Mouse (Mus musculus) embryonic facial prominence, embryonic 12.5 days (tissue): ENCODE measurements around the gene Zyx. TPM values are rescaled to one million over a fixed set of nuclear protein-coding genes. Genes with fewer than 3 reads are reported as not detected.
A peak's percentile ranks its signal among the peaks of the same experiment; 100 is the strongest.

Source experiments
- ATAC-seq: fragments of 200-750 bp; cut with Nextera tagmentation; 2 replicates; pipeline ENCODE4 v1.8.0; 2017; ENCODE audit not compliant: insufficient number of reproducible peaks, insufficient read depth, low FRiP score, low TSS enrichment
- H3K27ac ChIP-seq: fragments of 300-500 bp; sonication (generic); 2 replicates; pipeline ENCODE4 v1.5.1; 2016; ENCODE audit warnings: mild to moderate bottlenecking
- H3K27me3 ChIP-seq: fragments of 300-500 bp; sonication (generic); 2 replicates; pipeline ENCODE4 v1.6.1; 2016; ENCODE audit warnings: mild to moderate bottlenecking, moderate library complexity
- H3K36me3 ChIP-seq: fragments of 300-500 bp; sonication (generic); 2 replicates; pipeline ENCODE4 v1.6.1; 2016; ENCODE audit warnings: mild to moderate bottlenecking
- H3K4me1 ChIP-seq: fragments of 300-500 bp; sonication (generic); 2 replicates; pipeline ENCODE4 v1.6.1; 2016
- H3K4me2 ChIP-seq: fragments of 300-500 bp; sonication (generic); replicated peaks from 2 replicates; pipeline ENCODE4 v1.6.1; 2016; ENCODE audit warnings: mild to moderate bottlenecking, moderate library complexity
- H3K4me3 ChIP-seq: fragments of 300-500 bp; sonication (generic); 2 replicates; pipeline ENCODE4 v1.5.1; 2016; ENCODE audit warnings: mild to moderate bottlenecking
- H3K9ac ChIP-seq: fragments of 300-500 bp; sonication (generic); 2 replicates; pipeline ENCODE4 v1.6.1; 2016; ENCODE audit warnings: mild to moderate bottlenecking, moderate library complexity
- H3K9me3 ChIP-seq: fragments of 300-500 bp; sonication (generic); 2 replicates; pipeline ENCODE4 v1.6.1; 2016; ENCODE audit warnings: mild to moderate bottlenecking, moderate library complexity
- WGBS: fragments of 180-500 bp; shearing (Covaris S2); methylation state at CpG from one replicate; pipeline ENCODE4 v1.1.7; 2016; 5-methylcytosine and 5-hydroxymethylcytosine counted together
- polyA plus RNA-seq: library from polyadenylated mRNA; unstranded; fragments of >200 nt; fragmentation: Nextera tagmentation; extraction: Ambion mirVana; gene quantifications from 2 replicates; pipeline ENCODE4 v1.2.1, GENCODE M21; 2016

Gene Zyx
- polyA plus RNA-seq: 102 and 107 TPM in 2 replicates

DNA sequence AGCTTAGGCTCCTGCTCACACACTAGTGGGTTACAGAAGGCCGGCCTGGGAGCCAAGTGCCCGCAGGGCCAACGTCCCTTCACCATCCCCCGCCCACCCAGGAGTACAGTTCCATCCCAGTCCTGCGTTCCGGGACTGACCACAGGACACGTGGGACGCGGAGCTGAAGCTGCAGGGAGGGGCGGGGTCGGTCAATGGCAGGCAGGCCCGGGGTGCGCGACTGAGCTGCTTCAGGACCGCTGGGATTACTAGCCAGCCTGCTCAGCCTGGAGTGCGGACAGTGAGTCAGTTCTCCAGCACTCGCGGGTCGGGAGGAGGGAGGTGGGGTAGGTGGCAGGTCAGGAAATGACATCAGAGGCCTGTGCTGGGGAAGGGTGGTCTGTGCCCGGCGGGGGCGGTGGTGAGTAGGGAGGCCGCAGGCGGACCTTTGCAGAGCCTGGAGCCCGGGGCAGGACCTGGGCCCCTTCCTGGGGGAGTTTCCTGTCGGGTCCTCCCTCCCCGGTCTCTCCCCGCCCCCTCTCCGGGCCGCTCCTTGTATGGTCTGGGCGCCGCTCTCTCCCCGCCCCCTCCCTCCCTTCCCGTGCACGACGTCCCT is at the start of gene Zyx:
Zyx (plus strand) TSS at position 205 of the 595 bp plus-strand sequence.
- Histone ChIP-seq H3K4me1 (peaks cover 36% of the 10 kb centered on the region), H3K4me2 (peak within 1 kb of the TSS; percentile 84), H3K36me3 (peaks cover 18% of the 10 kb centered on the region; the same call in 1 of the 2 replicates), H3K4me3 (peak within 1 kb of the TSS; percentile 73), H3K9me3 (no peaks in the 10 kb centered on the region), H3K9ac (peak within 1 kb of the TSS; percentile 86), H3K27me3 (no peaks in the 10 kb centered on the region), H3K27ac (peak within 1 kb of the TSS; percentile 97)
- 1% methylated on average over 28 of the region's 36 CpGs for WGBS
- peak; percentile 92 for ATAC-seq

DNA sequence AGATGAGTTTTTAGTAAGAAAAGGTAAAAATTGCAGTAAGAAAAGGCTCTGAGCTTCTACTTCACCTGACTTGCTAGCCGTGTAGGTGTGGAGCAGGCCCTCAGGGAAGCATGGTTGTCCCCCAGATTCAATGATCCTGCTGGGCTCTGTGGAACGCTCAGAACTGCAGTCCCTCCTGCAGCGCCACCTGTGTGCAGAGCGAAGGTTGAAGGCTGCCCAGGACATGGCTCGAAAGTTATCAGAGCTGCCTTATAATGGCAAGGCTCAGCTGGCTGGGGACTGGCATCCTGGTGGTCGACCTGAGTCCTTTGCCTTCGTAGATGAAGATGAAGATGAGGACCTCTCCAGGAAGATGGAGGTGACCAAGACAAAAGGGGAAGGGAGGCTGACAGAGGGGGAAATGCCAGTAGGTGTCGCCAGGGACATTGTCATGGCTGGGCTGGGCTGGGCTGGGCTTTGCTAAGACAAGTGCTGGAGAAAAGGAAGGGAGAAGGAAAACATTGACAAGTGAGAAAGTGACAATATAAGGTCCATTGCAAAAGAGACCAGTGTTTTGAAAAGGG is 39.5 kb upstream of the Zyx start:
- whole genome bisulfite sequencing: 53% methylated on average over 8 of the region's 8 CpGs
- H3K9me3 ChIP-seq: no peaks in the 10 kb centered on the region
- no peak overlapping the region for H3K4me2 ChIP-seq
- no peak overlapping the region for H3K27ac ChIP-seq
- ATAC-seq: no peak
- peaks cover 6% of the 10 kb centered on the region; the same call in 1 of the 2 replicates for H3K36me3 ChIP-seq
- H3K4me3 ChIP-seq: no peak overlapping the region
- no peaks in the 10 kb centered on the region for H3K4me1 ChIP-seq
- no peaks in the 10 kb centered on the region for H3K27me3 ChIP-seq
- no peak overlapping the region for H3K9ac ChIP-seq

DNA sequence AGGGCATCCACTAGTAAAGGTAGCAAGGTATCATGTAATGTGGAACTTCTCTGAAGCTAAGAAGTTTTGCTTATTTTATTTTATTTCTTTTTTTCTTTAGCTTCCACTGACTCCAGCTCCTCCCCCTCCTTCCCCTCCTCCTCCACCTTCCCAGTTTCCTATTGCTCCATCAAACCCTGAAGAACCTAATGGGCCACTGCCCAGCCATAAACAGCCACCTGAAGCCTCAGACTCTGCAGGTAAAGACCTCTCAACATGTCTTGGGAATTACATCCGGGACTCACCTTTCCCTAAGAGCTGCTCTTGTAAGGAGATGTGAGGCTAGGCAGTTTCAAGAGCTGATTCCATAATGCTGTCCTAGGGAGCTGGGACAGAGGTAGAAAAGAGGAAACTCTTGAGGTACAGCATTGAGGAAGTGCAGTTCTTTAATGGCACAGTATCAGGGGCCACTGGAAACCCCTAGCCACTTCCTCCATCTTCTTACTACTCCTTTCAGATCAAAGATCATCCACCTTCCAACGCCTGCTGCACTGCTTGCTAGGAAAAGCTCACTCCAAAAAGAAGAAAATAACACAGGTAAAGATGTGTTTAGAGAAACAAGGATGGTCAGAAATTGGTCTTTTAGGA is 38.9 kb upstream of the Zyx start:
- H3K36me3 ChIP-seq: peaks cover 6% of the 10 kb centered on the region; the same call in 1 of the 2 replicates
- H3K27ac ChIP-seq: no peak overlapping the region
- no peak overlapping the region for H3K9ac ChIP-seq
- H3K4me2 ChIP-seq: no peak overlapping the region
- no peaks in the 10 kb centered on the region for H3K4me1 ChIP-seq
- no peaks in the 10 kb centered on the region for H3K9me3 ChIP-seq
- WGBS: 88% methylated on average over 2 of the region's 2 CpGs
- no peak for ATAC-seq
- no peaks in the 10 kb centered on the region for H3K27me3 ChIP-seq
- no peak overlapping the region for H3K4me3 ChIP-seq

DNA sequence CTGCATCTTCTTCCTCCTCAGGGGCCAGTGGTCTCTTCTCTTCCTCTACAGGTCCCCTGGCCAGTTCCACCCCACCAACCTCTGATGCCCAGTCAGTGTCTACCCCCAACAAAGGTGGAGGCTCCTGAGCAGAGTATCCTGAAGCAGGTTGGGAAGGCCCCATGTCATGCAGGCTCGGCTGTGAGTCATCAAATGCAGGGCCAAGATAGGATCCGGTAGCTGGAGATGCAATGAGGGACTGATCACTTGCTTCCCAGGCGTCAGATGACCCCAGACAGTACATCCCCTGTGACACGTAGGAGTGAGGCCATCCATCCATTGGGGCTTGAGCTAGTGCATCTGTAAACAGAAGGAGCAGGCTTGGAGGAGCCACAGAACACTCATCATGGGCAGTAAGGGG is 31.1 kb upstream of the Zyx start:
- Histone ChIP-seq H3K27me3 (peaks cover 22% of the 10 kb centered on the region), H3K9ac (no peak overlapping the region), H3K4me3 (no peak overlapping the region), H3K36me3 (0 out of 2 replicates have a peak, but pooled peaks cover 3% of the 10 kb centered on the region), H3K27ac (no peak overlapping the region), H3K4me2 (no peak overlapping the region), H3K4me1 (0 out of 2 replicates have a peak, but pooled peaks cover 1% of the 10 kb centered on the region), H3K9me3 (no peaks in the 10 kb centered on the region)
- WGBS: 83% methylated on average over 4 of the region's 4 CpGs
- no peak for ATAC-seq

DNA sequence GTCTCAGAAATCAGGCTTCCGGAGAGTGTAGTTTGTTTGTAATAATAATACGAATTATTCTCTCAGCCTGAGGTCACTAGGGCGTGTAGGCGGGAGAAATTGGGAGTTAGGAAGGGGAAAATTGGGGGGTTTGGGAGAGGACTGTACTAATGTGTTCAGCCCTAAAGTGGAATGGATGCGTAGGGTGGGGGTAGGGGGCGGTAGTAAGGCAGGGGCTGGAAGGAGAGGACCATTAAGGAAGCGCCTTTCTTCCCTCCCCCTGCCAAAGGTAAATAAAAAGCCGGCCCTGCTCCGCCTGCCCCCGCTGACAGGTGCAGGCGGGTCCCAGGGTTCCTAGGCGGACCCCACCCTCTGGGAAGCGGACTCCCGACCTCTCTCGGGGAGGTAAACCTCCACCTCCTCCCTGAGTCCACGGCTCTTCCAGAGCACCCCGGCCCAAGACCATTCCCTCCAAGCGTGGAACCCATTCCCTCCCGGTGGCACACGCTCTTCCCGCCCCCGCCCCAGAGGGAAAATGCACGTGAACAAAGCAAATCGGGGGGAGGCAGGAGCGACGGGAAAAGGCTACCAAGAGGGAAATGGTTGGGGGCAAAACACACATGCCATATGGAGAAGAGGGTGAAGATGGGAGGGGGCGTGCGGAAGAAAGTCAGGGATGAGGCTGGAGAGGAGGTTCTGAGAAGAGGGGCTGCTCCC is 25.9 kb upstream of the Zyx start:
- WGBS: under 1% methylated on average over 26 of the region's 28 CpGs
- H3K27ac ChIP-seq: no peak overlapping the region
- peaks cover 7% of the 10 kb centered on the region; the same call in 1 of the 2 replicates for H3K4me1 ChIP-seq
- no peaks in the 10 kb centered on the region for H3K36me3 ChIP-seq
- H3K4me3 ChIP-seq: peak overlapping the region; percentile 59
- peak overlapping the region; percentile 61 for H3K9ac ChIP-seq
- ATAC-seq: peak; percentile 6; the same call in 1 of the 2 replicates
- H3K27me3 ChIP-seq: peaks cover 27% of the 10 kb centered on the region
- peak overlapping the region; percentile 97 for H3K4me2 ChIP-seq
- H3K9me3 ChIP-seq: no peaks in the 10 kb centered on the region

DNA sequence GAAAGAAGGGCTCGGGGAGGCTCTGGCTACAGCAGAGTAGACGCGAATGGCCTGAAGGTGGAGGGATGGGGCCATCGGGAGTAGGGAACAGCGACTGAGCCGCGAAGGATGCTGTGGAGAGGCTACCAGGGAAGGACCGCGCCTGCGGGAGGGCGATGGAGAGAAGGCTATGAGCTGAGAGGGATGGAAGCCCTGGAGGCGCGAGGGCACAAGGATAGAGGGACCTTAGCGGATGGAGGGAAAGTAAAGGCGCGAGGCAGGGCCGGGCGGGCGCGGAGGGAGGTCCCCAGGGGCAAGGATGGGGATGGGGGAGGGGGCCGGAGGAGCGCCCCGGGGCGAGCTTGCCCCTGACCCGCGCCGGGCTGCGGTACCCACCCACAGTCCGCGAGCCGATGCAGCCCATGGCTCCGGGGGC is 25.4 kb upstream of the Zyx start:
- 2% methylated on average over 13 of the region's 32 CpGs for whole genome bisulfite sequencing

DNA sequence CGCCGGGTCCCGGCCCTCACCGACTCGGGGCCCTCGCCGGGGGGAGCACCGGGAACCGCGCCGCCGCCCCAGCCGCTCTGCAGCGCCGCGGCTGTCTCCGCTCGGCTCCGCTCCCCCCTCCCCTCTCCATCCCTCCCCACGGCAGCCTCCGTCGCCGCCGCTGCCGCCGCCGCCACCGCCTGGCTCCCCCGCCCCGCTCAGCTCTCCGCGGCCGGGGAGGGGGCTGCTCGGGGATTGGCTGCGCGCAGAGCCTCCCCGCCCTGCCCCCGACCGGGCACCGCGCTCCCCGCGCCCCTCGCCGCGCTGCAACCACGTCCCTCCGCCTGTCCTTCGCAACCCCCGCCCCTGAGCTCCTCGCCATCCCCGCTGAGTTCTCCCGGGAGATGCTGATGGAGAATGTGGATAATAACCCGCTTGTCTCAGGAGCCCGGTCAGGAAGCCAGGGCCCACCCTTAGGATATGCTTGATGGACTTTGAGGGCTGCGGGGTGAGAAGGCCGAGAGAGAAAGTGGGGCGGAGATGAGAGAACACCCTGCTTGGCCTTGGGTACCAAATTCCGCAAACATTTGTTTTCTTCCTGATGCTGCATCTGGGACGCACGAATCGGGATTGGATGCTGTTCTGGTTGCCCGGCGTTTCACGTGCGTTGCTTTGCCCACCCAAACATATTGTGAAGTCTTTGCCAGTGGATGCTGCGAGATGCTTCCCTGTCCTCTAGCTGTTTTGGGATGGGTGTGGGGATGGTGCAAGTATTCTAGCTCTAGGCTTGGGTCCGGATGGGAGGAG is 24.8 kb upstream of the Zyx start, which contains the start of gene Fam131b:
Fam131b (minus strand) TSS at position 162 of the 786 bp plus-strand sequence.
- Histone ChIP-seq H3K4me3 (peak within 1 kb of the TSS; percentile 59), H3K36me3 (no peaks in the 10 kb centered on the region), H3K4me1 (peaks cover 7% of the 10 kb centered on the region; the same call in 1 of the 2 replicates), H3K9me3 (no peaks in the 10 kb centered on the region), H3K4me2 (peak within 1 kb of the TSS; percentile 97), H3K27me3 (peaks cover 27% of the 10 kb centered on the region), H3K9ac (peak within 1 kb of the TSS; percentile 61), H3K27ac (peak within 1 kb of the TSS; percentile 37; the same call in 1 of the 2 replicates)
- peak; percentile 85 for ATAC-seq
- WGBS: 1% methylated on average over 43 of the region's 68 CpGs

More for the DNA sequence above, 25.4 kb upstream of the Zyx start:
- Histone ChIP-seq H3K4me1 (peaks cover 7% of the 10 kb centered on the region; the same call in 1 of the 2 replicates), H3K4me2 (peak overlapping the region; percentile 97), H3K9me3 (no peaks in the 10 kb centered on the region), H3K9ac (peak overlapping the region; percentile 61), H3K36me3 (no peaks in the 10 kb centered on the region), H3K27me3 (peaks cover 27% of the 10 kb centered on the region), H3K4me3 (peak overlapping the region; percentile 59), H3K27ac (0 out of 2 replicates have a peak overlapping the region, but pooled peaks have one; percentile 37)
- ATAC-seq: peak; percentile 69

DNA sequence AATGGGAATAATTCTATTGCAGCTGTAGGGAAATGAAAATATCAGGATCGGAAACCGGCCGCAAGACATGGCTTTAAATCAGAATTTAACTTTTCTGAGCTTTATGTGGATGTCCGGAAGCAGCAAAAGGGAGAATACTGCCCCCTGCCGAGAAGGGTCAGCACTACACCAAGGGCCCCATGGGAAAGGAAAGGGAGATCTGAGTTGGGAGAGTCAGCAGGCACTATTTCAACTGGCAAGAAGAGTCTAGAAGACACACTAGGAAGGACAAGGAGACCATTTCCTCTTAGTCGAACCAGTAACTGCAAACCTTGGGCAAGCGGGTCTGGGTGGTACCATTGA is 24.2 kb upstream of the Zyx start:
- H3K4me1 ChIP-seq: peaks cover 7% of the 10 kb centered on the region; the same call in 1 of the 2 replicates
- no peak for ATAC-seq
- peak overlapping the region; percentile 59 for H3K4me3 ChIP-seq
- H3K9ac ChIP-seq: peak overlapping the region; percentile 61; the same call in 1 of the 2 replicates
- H3K27me3 ChIP-seq: peaks cover 27% of the 10 kb centered on the region
- H3K9me3 ChIP-seq: no peaks in the 10 kb centered on the region
- 1% methylated on average over 7 of the region's 7 CpGs for WGBS
- peak overlapping the region; percentile 97 for H3K4me2 ChIP-seq
- no peaks in the 10 kb centered on the region for H3K36me3 ChIP-seq
- 0 out of 2 replicates have a peak overlapping the region, but pooled peaks have one; percentile 37 for H3K27ac ChIP-seq

DNA sequence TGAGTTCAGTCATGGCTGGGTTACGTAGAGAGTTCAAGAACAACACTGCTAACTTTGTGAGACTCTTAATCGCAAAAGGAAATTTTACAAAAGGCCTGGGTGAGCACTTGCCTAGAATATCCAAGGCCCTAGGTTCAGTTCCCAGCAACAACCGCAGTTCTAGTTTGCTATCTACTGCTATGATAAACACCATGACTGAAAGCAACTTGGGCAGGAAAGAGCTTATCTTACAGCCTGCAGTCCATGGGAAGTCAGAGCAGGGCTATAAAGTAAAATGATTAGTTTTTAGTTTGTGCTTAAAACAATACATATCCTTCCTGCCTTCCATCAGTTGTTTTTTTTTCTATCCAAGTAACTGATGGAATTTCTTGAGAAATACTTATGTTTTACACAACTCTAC is 22.9 kb upstream of the Zyx start:
- no peaks in the 10 kb centered on the region for H3K9me3 ChIP-seq
- peaks cover 7% of the 10 kb centered on the region; the same call in 1 of the 2 replicates for H3K4me1 ChIP-seq
- no peak for ATAC-seq
- no peak overlapping the region for H3K4me3 ChIP-seq
- H3K36me3 ChIP-seq: no peaks in the 10 kb centered on the region
- no peak overlapping the region for H3K4me2 ChIP-seq
- 95% methylated on average over 3 of the region's 3 CpGs for WGBS
- peaks cover 22% of the 10 kb centered on the region for H3K27me3 ChIP-seq
- H3K27ac ChIP-seq: no peak overlapping the region
- H3K9ac ChIP-seq: no peak overlapping the region

DNA sequence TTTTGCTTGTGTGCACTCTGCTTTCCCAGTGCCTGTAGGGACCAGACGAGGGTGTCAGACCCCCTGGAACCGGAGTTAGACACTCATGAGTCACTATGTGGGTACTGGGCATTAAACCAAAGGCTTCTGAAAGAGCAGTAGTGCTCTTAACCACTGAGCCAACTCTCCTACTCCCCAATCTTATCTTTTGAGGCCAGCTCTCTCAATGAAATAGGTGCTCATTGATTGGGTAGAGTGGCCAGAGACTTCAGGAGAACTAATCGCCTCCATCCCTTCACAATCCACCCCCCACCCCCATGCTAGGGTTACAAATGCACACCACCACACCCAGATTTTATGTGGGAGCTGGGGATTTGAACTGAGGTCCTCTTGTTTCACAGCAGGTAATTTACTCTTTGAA is 20.7 kb upstream of the Zyx start:
- H3K36me3 ChIP-seq: no peaks in the 10 kb centered on the region
- ATAC-seq: no peak
- WGBS: 73% methylated on average over 3 of the region's 3 CpGs

DNA sequence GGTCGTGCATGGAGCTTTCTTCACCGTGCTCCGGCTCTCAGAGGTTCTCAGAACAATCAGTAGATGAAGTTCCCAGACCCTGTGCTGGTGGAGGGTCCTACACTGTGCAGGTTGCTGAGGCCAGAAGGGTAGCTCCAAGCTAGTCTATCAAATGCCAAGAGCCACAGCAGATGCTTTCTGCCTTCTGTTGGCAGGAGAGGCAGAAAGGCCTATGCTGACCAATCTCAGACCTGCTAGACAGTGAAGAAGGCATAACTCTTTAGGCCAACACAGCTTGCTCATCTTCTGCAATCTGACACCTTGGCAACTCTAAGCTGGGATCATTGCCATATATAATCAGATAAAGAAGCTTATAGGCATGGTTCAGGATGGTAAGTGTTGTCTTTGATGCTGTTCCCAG is 19.2 kb upstream of the Zyx start:
- no peaks in the 10 kb centered on the region for H3K27me3 ChIP-seq
- 81% methylated on average over 3 of the region's 3 CpGs for WGBS

More for the DNA sequence above, 20.7 kb upstream of the Zyx start:
- no peak overlapping the region for H3K9ac ChIP-seq
- H3K27ac ChIP-seq: no peak overlapping the region
- no peak overlapping the region for H3K4me3 ChIP-seq
- peaks cover under 1% of the 10 kb centered on the region; the same call in 1 of the 2 replicates for H3K4me1 ChIP-seq
- no peaks in the 10 kb centered on the region for H3K9me3 ChIP-seq
- H3K27me3 ChIP-seq: peaks cover 1% of the 10 kb centered on the region; the same call in 1 of the 2 replicates
- no peak overlapping the region for H3K4me2 ChIP-seq

More for the DNA sequence above, 19.2 kb upstream of the Zyx start:
- ATAC-seq: no peak
- Histone ChIP-seq H3K9ac (no peak overlapping the region), H3K36me3 (no peaks in the 10 kb centered on the region), H3K9me3 (no peaks in the 10 kb centered on the region), H3K4me2 (no peak overlapping the region), H3K4me1 (no peaks in the 10 kb centered on the region), H3K4me3 (no peak overlapping the region), H3K27ac (no peak overlapping the region)
